Mouse (Mus musculus) liver, embryonic 14.5 days (tissue): ENCODE measurements at regions not wholly inside any gene's neighbourhood (a gene's known extent, or its start where the extent isn't known, plus 50 kb on each side); places are given as distances from the start of the nearest gene placed in this dataset.

Experiments used
- CTCF ChIP-seq: IDR thresholded peaks from 2 replicates; pipeline ENCODE4 v1.5.1; 2016; ENCODE audit warnings: antibody characterized with exemption, low read depth, control low read depth
- EP300 ChIP-seq: IDR thresholded peaks from 2 replicates; pipeline ENCODE4 v1.6.1; 2016; ENCODE audit warnings: antibody characterized with exemption, low read depth

DNA sequence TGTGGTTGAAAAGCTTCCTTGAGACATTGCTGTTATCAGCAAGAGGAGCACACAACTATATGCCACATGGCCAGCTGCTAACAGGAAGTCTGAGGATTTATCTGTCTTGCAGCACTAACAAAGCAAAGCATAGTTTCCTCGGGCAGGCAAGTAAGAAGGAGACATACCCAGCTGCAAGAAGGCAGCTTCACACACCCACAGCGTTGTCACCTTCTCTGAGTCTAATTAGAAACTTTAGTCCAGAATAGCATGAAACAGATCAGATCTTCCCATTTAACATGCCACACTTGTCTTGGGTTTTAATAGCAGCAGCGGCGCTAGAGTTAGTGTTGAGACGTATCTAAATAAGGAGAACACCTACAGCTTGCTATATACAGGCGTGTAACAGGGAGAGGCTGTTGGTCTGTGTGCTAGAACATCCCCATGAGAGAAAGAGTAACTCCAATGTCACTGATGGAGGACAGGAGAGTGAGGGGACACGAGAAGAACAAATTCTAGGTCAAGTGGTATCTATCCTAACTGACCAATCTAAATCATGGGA is 322.1 kb upstream of the Syt1 start:
- no peak for TF ChIP-seq EP300
- no peak for TF ChIP-seq CTCF
